Mouse (Mus musculus): ENCODE data around the gene Pcx. TPM values are rescaled to one million over a fixed set of nuclear protein-coding genes. Genes with fewer than 3 reads are reported as not detected.

Pcx gene
- polyA plus RNA-seq, 1 experiment: 59.7 TPM

DNA sequence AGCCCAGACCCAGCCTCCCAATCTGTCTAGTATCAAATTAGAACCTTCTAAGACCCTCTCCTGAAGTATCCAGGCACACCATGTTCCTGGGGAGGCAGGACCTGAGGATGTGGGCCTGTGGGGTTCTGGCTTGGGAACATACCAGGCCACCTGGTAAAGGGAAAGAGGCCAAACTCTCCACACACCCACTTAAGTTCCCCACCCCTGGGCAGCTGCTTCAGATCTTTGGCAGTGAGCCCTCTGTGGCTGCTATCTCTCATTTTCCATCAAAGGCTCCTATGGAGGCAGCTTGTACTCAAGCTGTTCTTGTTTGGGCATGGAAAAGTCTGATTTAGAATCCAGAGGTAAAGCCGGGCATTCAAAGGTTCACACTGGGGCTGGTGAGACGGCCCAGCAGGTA, 22.4 kb upstream of the Pcx start:
- 26% methylated on average over 2 of the region's 2 CpGs for WGBS
- H3K27me3 ChIP-seq (ENCODE audit: control insufficient read depth, insufficient read depth, low read length): no peaks in the 10 kb centered on the region
- no peak overlapping the region for H3K4me3 ChIP-seq (replicated peaks; ENCODE audit: insufficient read depth, low read depth, low read length)
- H3K4me1 ChIP-seq (ENCODE audit: control insufficient read depth, insufficient read depth, low read length): peaks cover 31% of the 10 kb centered on the region
- H3K27ac ChIP-seq (ENCODE audit: insufficient read depth, low read length): no peak overlapping the region
- no peak for DNase-seq
- TF ChIP-seq CTCF (IDR thresholded peaks at IDR 0.05; ENCODE audit: borderline replicate concordance, insufficient read depth, low read depth, low read length) (no peak), POLR2A (IDR thresholded peaks at IDR 0.05; ENCODE audit: borderline replicate concordance, insufficient read depth, low read length) (no peak)

DNA sequence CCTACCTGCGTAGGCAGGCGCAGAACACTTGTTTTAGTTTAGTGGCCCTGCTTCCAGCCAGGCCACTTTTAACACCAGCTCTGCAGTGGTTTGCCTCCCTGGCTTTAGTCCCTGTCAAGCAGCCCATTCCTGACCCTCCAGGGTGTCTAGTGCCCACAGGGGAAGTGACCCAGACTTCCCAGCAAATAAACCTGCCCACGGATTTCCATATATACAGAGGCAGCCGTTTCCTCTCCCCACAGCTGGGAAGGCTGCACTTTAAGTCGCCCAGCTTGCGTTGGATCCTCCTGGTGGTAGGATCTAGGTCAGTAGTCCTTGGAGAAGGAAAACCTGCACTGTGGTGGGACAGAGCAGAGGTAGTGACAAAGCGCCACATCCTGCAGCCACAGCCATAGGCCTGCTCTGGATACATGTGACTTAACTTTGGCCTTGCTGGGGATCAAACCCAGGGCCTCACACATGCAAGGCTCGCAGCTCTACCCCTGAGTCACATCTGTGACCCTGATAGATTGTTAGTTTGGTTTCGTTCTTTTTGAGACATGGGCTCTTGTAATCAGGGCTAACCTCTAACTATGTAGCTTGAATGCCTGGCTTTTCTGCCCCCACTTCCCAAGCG, 19.1 kb upstream of the Pcx start:
- no peak for TF ChIP-seq CTCF (IDR thresholded peaks at IDR 0.05; ENCODE audit: borderline replicate concordance, insufficient read depth, low read depth, low read length)
- TF ChIP-seq POLR2A (IDR thresholded peaks at IDR 0.05; ENCODE audit: borderline replicate concordance, insufficient read depth, low read length): no peak

DNA sequence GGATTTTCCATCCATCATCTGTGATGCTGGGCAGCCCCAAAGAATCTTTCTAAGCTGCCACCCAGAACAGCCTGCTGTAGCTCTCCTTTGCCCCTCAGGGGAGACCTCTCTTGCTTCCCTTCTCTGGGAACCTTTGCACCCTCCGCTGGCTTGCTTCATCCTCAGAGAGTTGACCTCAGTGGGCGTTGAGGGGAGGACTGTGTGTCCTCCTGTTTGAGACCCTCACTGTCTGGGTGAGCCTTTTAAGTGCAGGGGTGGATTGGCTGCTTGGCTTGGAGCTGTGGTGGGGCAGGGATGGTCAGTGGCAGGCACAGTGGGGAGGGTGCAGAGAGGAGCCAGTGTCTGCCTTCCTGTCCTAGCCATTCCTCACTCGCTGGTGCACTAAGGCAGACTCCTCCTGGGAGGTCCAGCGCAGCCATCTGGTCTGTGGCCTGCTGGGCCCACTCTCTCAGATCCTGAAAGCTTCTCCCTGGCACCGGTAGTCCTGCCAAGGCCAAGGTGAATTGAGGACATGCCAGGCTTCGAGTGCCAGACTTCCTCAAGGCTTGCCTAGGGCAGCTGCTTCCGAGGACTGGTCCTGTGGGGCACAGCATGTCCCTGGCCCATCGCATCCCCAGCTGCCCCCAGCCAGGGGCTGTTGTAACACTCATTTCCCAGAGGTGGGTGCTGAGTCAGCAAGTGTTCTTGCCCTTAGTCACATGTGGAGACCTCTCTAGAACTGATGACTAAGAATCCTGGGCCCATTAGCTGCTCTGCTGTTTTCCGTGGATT, 17.6 kb upstream of the Pcx start:
- no peaks in the 10 kb centered on the region for H3K27me3 ChIP-seq (ENCODE audit: control insufficient read depth, insufficient read depth, low read length)
- 0 out of 2 replicates have a peak, but pooled peaks have one; percentile 4 for TF ChIP-seq CTCF (IDR thresholded peaks at IDR 0.05; ENCODE audit: borderline replicate concordance, insufficient read depth, low read depth, low read length)
- 0 out of 2 replicates have a peak, but pooled peaks have one; percentile 13 for TF ChIP-seq POLR2A (IDR thresholded peaks at IDR 0.05; ENCODE audit: borderline replicate concordance, insufficient read depth, low read length)
- peak overlapping the region; percentile 81 for H3K27ac ChIP-seq (ENCODE audit: insufficient read depth, low read length)
- no peak overlapping the region for H3K4me3 ChIP-seq (replicated peaks; ENCODE audit: insufficient read depth, low read depth, low read length)
- DNase-seq: peak; percentile 97 to 98
- peaks cover 66% of the 10 kb centered on the region for H3K4me1 ChIP-seq (ENCODE audit: control insufficient read depth, insufficient read depth, low read length)
- 7% methylated on average over 9 of the region's 9 CpGs for WGBS

More for the DNA sequence above, 19.1 kb upstream of the Pcx start:
- no peak overlapping the region for H3K27ac ChIP-seq (ENCODE audit: insufficient read depth, low read length)
- H3K4me1 ChIP-seq (ENCODE audit: control insufficient read depth, insufficient read depth, low read length): peaks cover 56% of the 10 kb centered on the region
- H3K27me3 ChIP-seq (ENCODE audit: control insufficient read depth, insufficient read depth, low read length): no peaks in the 10 kb centered on the region
- H3K4me3 ChIP-seq (replicated peaks; ENCODE audit: insufficient read depth, low read depth, low read length): no peak overlapping the region
- WGBS: 78% methylated on average over 10 of the region's 10 CpGs
- no peak for DNase-seq

DNA sequence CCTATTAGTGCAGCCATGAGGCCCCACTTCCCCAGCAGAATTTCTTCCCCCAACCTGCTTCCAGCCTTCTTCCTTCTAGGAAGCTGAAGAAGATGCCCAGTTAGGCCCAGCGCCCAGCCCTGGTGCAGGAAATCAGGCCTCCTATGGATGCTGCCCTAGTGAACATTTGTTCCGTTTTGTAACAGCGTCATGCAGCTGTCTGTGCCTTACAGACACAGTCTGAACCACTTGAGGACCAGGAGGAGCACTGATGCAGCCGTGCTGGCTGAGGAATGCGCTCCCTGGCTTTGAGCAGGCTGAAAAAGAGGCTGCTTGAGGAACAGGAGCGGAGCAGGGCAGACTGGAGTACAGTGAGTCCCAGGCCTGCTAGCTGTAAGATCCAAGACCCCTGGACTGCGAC, 15.6 kb upstream of the Pcx start:
- TF ChIP-seq CTCF (IDR thresholded peaks at IDR 0.05; ENCODE audit: borderline replicate concordance, insufficient read depth, low read depth, low read length): no peak
- no peak for TF ChIP-seq POLR2A (IDR thresholded peaks at IDR 0.05; ENCODE audit: borderline replicate concordance, insufficient read depth, low read length)
- no peak for DNase-seq
- peak overlapping the region; percentile 3; the same call in 1 of the 2 replicates for H3K27ac ChIP-seq (ENCODE audit: insufficient read depth, low read length)
- H3K4me1 ChIP-seq (ENCODE audit: control insufficient read depth, insufficient read depth, low read length): peaks cover 63% of the 10 kb centered on the region
- WGBS: 55% methylated on average over 7 of the region's 7 CpGs
- H3K27me3 ChIP-seq (ENCODE audit: control insufficient read depth, insufficient read depth, low read length): no peaks in the 10 kb centered on the region
- H3K4me3 ChIP-seq (replicated peaks; ENCODE audit: insufficient read depth, low read depth, low read length): no peak overlapping the region

GRCm38 (mm10) chr19:4495814-4496213, 14.5 kb upstream of the Pcx start:
- WGBS: 95% methylated on average over 5 of the region's 5 CpGs

DNA sequence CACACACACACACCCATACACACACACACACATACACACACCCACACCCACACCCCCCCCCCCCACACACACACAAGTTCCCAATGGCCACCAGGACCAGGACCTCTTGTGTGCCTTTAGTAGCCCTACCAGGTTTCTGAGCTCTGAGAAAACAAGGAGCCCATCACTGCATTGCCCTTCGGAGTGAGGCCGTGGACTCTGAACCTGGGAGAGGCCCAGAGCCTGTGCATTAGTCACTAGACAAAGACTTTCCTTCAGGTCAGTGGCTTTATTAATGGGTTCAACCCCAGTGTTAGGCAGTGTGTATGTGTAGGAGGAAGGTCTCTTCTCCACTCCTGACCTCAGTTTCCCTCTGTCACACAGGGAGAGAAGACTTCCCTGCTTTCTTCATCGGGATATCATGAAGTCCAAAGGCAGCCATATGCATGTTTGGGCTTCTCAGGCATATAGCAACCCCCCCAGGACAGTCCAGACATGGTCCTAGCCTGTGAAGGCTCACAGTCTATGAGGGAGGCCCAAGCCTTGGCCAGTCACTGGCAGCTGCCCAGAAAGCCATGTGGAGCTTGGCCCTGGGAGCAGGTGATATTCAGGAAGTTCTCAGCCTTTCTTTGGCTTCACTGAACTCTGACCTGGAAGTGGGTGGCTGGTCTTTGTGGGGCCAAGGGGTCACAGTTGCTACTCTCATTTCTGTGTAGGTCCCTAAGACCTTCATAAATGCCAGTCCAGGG, 13.6 kb upstream of the Pcx start:
- H3K27ac ChIP-seq (ENCODE audit: insufficient read depth, low read length): no peak overlapping the region
- H3K27me3 ChIP-seq (ENCODE audit: control insufficient read depth, insufficient read depth, low read length): no peaks in the 10 kb centered on the region
- DNase-seq: peak in 1 of 2 experiments; percentile 60
- H3K4me3 ChIP-seq (replicated peaks; ENCODE audit: insufficient read depth, low read depth, low read length): no peak overlapping the region
- H3K4me1 ChIP-seq (ENCODE audit: control insufficient read depth, insufficient read depth, low read length): peaks cover 53% of the 10 kb centered on the region
- TF ChIP-seq CTCF (IDR thresholded peaks at IDR 0.05; ENCODE audit: borderline replicate concordance, insufficient read depth, low read depth, low read length) (no peak), POLR2A (IDR thresholded peaks at IDR 0.05; ENCODE audit: borderline replicate concordance, insufficient read depth, low read length) (no peak)
- 91% methylated on average over 3 of the region's 3 CpGs for WGBS

More at GRCm38 (mm10) chr19:4495814-4496213, 14.5 kb upstream of the Pcx start:
- H3K27ac ChIP-seq (ENCODE audit: insufficient read depth, low read length): no peak overlapping the region
- TF ChIP-seq POLR2A (IDR thresholded peaks at IDR 0.05; ENCODE audit: borderline replicate concordance, insufficient read depth, low read length) (no peak), CTCF (IDR thresholded peaks at IDR 0.05; ENCODE audit: borderline replicate concordance, insufficient read depth, low read depth, low read length) (no peak)
- H3K27me3 ChIP-seq (ENCODE audit: control insufficient read depth, insufficient read depth, low read length): no peaks in the 10 kb centered on the region
- peaks cover 61% of the 10 kb centered on the region for H3K4me1 ChIP-seq (ENCODE audit: control insufficient read depth, insufficient read depth, low read length)
- no peak overlapping the region for H3K4me3 ChIP-seq (replicated peaks; ENCODE audit: insufficient read depth, low read depth, low read length)
- DNase-seq: no peak

DNA sequence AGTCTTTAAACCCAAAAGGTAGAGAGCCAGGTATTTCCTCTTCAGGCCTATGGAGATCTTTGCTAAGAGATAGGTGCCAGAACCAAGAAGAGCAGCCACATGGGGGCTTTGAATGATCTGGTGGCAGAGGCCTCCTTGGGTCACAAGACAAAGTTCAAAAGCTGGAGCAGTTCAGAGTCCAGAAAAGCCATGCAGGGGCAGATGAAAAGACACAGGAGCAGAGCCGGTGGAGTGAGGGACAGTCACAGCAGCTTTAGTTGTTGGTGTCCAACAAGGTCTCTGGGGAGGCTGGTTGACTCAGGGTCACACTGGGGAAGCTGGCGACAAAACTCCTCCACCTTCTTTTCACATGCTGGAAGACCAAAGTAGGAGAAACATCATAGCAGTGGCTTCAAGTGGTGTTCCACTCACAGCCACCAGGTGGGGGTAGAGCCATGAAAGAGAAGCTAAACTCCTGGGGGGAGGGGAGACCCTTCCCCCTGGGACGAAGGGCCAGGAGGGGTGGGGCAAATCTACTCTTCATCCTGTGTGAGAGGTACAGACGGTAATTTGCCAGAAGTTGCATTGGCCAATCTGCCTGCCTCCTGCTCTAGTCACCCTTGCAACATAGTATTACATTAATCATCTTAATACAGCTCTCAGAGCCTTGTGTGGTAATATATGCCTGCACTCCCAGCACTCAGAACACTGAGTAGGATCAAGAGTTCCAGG, 12.9 kb upstream of the Pcx start:
- DNase-seq: peak; percentile 70 to 81
- Histone ChIP-seq H3K4me3 (replicated peaks; ENCODE audit: insufficient read depth, low read depth, low read length) (no peak overlapping the region), H3K27me3 (ENCODE audit: control insufficient read depth, insufficient read depth, low read length) (no peaks in the 10 kb centered on the region), H3K4me1 (ENCODE audit: control insufficient read depth, insufficient read depth, low read length) (peaks cover 48% of the 10 kb centered on the region), H3K27ac (ENCODE audit: insufficient read depth, low read length) (no peak overlapping the region)
- WGBS: 5% methylated on average over 4 of the region's 4 CpGs
- peak; percentile 97 for TF ChIP-seq CTCF (IDR thresholded peaks at IDR 0.05; ENCODE audit: borderline replicate concordance, insufficient read depth, low read depth, low read length)
- no peak for TF ChIP-seq POLR2A (IDR thresholded peaks at IDR 0.05; ENCODE audit: borderline replicate concordance, insufficient read depth, low read length)

Data from cerebellum, adult 2 months (tissue).